Mouse (Mus musculus): ENCODE measurements at regions not wholly inside any gene's neighbourhood (a gene's known extent, or its start where the extent isn't known, plus 50 kb on each side); places are given as distances from the start of the nearest gene placed in this dataset.

- no peak for DNase-seq
Measured at GRCm38 (mm10) chr6:78228883-78229282, 141.6 kb upstream of the Reg3b start.

- DNase-seq, result no peak
Measured at GRCm38 (mm10) chr6:78244404-78244803, 126.1 kb upstream of the Reg3b start.

- DNase-seq, result no peak
Measured at GRCm38 (mm10) chr6:78245010-78245409, 125.4 kb upstream of the Reg3b start.

- no peak for DNase-seq
Measured at GRCm38 (mm10) chr6:78250053-78250452, 120.4 kb upstream of the Reg3b start.

GRCm38 (mm10) chr6:78250541-78250940 lies 119.9 kb upstream of the Reg3b start:
- no peak for DNase-seq

GRCm38 (mm10) chr6:78271879-78272546 lies 98.4 kb upstream of the Reg3b start:
- DNase-seq, result no peak

- peak; percentile 18 for DNase-seq
Measured at GRCm38 (mm10) chr6:78277993-78278715, 92.3 kb upstream of the Reg3b start.

GRCm38 (mm10) chr6:78280541-78280940 lies 89.9 kb upstream of the Reg3b start:
- DNase-seq, result no peak

- DNase-seq, result no peak
Measured at GRCm38 (mm10) chr6:78294647-78295046, 75.8 kb upstream of the Reg3b start.

GRCm38 (mm10) chr6:78303187-78303740 lies 67.2 kb upstream of the Reg3b start:
- no peak for DNase-seq

Measured in adrenal gland, postnatal 14 days (tissue).